9 mouse cellular contexts compared by ENCODE assay signal in genomic region chr6:54228874-54229273, GRCm38 (mm10).
DNase-seq lines count a peak whose midpoint lies in the region; ATAC-seq lines count a peak whose summit lies in the region.
"Had no signal": no experiment of that assay in that cellular context is flagged by ENCODE, and none has a peak within 500 bp of the region (broad histone marks: within the 10 kb centered on the region; RNA-seq: fewer than 3 reads in every experiment).

No protein-coding gene starts in this region.

- no peak overlapping the region for H3K4me2 ChIP-seq in hindbrain, embryonic 12.5 days (replicated peaks)
- no peak overlapping the region for H3K4me2 ChIP-seq in limb, embryonic 13.5 days (replicated peaks)
- H3K4me2 ChIP-seq in neural tube, embryonic 14.5 days (ENCODE audit: low read depth, low read length), result no peak overlapping the region
- H3K4me2 ChIP-seq: stomach, embryonic 15.5 days had no signal

- H3K27ac ChIP-seq in hindbrain, embryonic 12.5 days, result no peak overlapping the region
- no peak overlapping the region for H3K27ac ChIP-seq in limb, embryonic 13.5 days
- no peak overlapping the region for H3K27ac ChIP-seq in neural tube, embryonic 14.5 days (ENCODE audit: low read depth, low read length)
- H3K27ac ChIP-seq: stomach, embryonic 15.5 days had no signal

- no peak overlapping the region for H3K9ac ChIP-seq in hindbrain, embryonic 12.5 days
- no peak overlapping the region for H3K9ac ChIP-seq in limb, embryonic 13.5 days
- H3K9ac ChIP-seq in neural tube, embryonic 14.5 days (replicated peaks; ENCODE audit: low read depth, low read length), result no peak overlapping the region
- H3K9ac ChIP-seq: stomach, embryonic 15.5 days had no signal

- H3K4me1 ChIP-seq in hindbrain, embryonic 12.5 days, result peaks cover 16% of the 10 kb centered on the region
- H3K4me1 ChIP-seq in limb, embryonic 13.5 days, result peaks cover 24% of the 10 kb centered on the region
- H3K4me1 ChIP-seq in neural tube, embryonic 14.5 days (ENCODE audit: control insufficient read depth, insufficient read depth, low read length), result no peaks in the 10 kb centered on the region
- H3K4me1 ChIP-seq: stomach, embryonic 15.5 days had no signal

- WGBS in hindbrain, embryonic 12.5 days, result 2% methylated on average over 2 of the region's 2 CpGs
- WGBS in limb, embryonic 13.5 days, result 6% methylated on average over 2 of the region's 2 CpGs
- 7% methylated on average over 2 of the region's 2 CpGs for WGBS in neural tube, embryonic 14.5 days

- H3K4me3 ChIP-seq in hindbrain, embryonic 12.5 days, result no peak overlapping the region
- H3K4me3 ChIP-seq in limb, embryonic 13.5 days, result no peak overlapping the region
- no peak overlapping the region for H3K4me3 ChIP-seq in neural tube, embryonic 14.5 days (ENCODE audit: low read depth, low read length)
- H3K4me3 ChIP-seq: stomach, embryonic 15.5 days had no signal

- no peaks in the 10 kb centered on the region for H3K9me3 ChIP-seq in hindbrain, embryonic 12.5 days (replicated peaks)
- no peaks in the 10 kb centered on the region for H3K9me3 ChIP-seq in limb, embryonic 13.5 days
- no peaks in the 10 kb centered on the region for H3K9me3 ChIP-seq in neural tube, embryonic 14.5 days (ENCODE audit: control insufficient read depth, low read length)
- H3K9me3 ChIP-seq: stomach, embryonic 15.5 days had no signal

- peak; percentile 36 for DNase-seq in adrenal gland, adult 2 months
- DNase-seq in adrenal gland, postnatal 25 days, result no peak
- DNase-seq in testis, postnatal 10 days (ENCODE audit: low spot score), result peak; percentile 57
- DNase-seq in testis, postnatal 14 days (ENCODE audit: low spot score), result no peak

- no peaks in the 10 kb centered on the region for H3K36me3 ChIP-seq in hindbrain, embryonic 12.5 days
- no peaks in the 10 kb centered on the region for H3K36me3 ChIP-seq in limb, embryonic 13.5 days
- no peaks in the 10 kb centered on the region for H3K36me3 ChIP-seq in neural tube, embryonic 14.5 days (ENCODE audit: control insufficient read depth, insufficient read depth, low read length)
- H3K36me3 ChIP-seq: stomach, embryonic 15.5 days had no signal

- 0 out of 2 replicates have a peak, but pooled peaks cover 3% of the 10 kb centered on the region for H3K27me3 ChIP-seq in hindbrain, embryonic 12.5 days
- no peaks in the 10 kb centered on the region for H3K27me3 ChIP-seq in limb, embryonic 13.5 days
- no peaks in the 10 kb centered on the region for H3K27me3 ChIP-seq in neural tube, embryonic 14.5 days (ENCODE audit: control insufficient read depth, insufficient read depth, low read length)
- H3K27me3 ChIP-seq: stomach, embryonic 15.5 days had no signal

- peak; percentile 60; the same call in 1 of the 2 replicates for ATAC-seq in common myeloid progenitor, adult 5-6 weeks (replicated peaks; ENCODE audit: low read depth, poor library complexity, severe bottlenecking)
- 0 out of 2 replicates have a peak, but pooled peaks have one; percentile 22 for ATAC-seq in hindbrain, embryonic 12.5 days (ENCODE audit: low FRiP score)
- peak; percentile 28; the same call in 1 of the 2 replicates for ATAC-seq in limb, embryonic 13.5 days (ENCODE audit: low FRiP score, low read depth)
- peak; percentile 62 for ATAC-seq in neural tube, embryonic 14.5 days (ENCODE audit: low read depth)

Comparison
In these comparisons a context has a peak if more than half of its experiments do, and no peak if none do; other contexts are left out.
1. DNase-seq: peak in adrenal gland, adult 2 months (single experiment) and testis, postnatal 10 days (single experiment); none in adrenal gland, postnatal 25 days (single experiment) and testis, postnatal 14 days (single experiment).
2. Peak in every context shown above with its lines, with median percentiles within 50 percentile points of each other: ATAC-seq.